Mouse (Mus musculus): ENCODE measurements at regions not wholly inside any gene's neighbourhood (a gene's known extent, or its start where the extent isn't known, plus 50 kb on each side); places are given as distances from the start of the nearest gene placed in this dataset.

DNA sequence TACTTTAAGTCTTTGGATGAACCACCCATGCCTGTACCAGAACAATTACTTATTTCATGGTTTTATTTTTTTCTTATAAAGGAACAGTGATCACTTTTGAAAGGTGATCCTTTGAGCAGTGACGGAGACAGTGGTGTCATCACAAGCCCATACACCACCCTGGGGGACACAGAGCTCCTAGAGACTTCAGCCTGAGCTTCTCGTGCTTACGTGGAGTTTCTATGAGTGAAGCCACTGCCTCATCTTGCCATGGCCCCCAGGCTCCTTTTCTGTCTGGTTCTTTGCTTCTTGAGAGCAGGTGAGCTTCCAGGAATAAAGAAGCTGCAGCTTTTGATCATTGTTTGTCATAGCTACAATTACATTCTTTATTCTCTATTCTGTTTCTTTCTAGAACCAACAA lies 116.2 kb upstream of the 2210010C04Rik start:
- TF ChIP-seq CTCF (IDR thresholded peaks at IDR 0.05; ENCODE audit: borderline replicate concordance, control insufficient read depth, extremely low read depth, insufficient read depth, low read length, poor library complexity) (no peak), POLR2A (IDR thresholded peaks at IDR 0.05; ENCODE audit: control insufficient read depth, extremely low read depth, insufficient read depth, low read length, poor library complexity) (no peak)

All from thymus, adult 2 months (tissue).